Mouse (Mus musculus) limb, embryonic 15.5 days (tissue): Measurements from ENCODE around the gene Robo2. TPM values are rescaled to one million over a fixed set of nuclear protein-coding genes. Genes with fewer than 3 reads are reported as not detected.

Experiments used
- ATAC-seq: fragments of 200-750 bp; cut with Nextera tagmentation; 2 replicates; pipeline ENCODE4 v1.8.0; 2017; ENCODE audit warnings: low read depth, moderate TSS enrichment; ENCODE audit not compliant: insufficient number of reproducible peaks, low FRiP score, low TSS enrichment
- H3K27ac ChIP-seq: fragments of 300-500 bp; sonication (generic); 2 replicates; pipeline ENCODE4 v1.5.1; 2015; ENCODE audit warnings: moderate library complexity, mild to moderate bottlenecking, inconsistent platforms
- H3K27me3 ChIP-seq: fragments of 300-500 bp; sonication (generic); 2 replicates; pipeline ENCODE4 v1.6.1; 2015; ENCODE audit warnings: inconsistent platforms
- H3K36me3 ChIP-seq: fragments of 300-500 bp; sonication (generic); 2 replicates; pipeline ENCODE4 v1.6.1; 2015; ENCODE audit warnings: inconsistent platforms
- H3K4me1 ChIP-seq: fragments of 300-500 bp; sonication (generic); 2 replicates; pipeline ENCODE4 v1.6.1; 2015; ENCODE audit warnings: inconsistent platforms
- H3K4me2 ChIP-seq: fragments of 300-500 bp; sonication (generic); 2 replicates; pipeline ENCODE4 v1.6.1; 2015; ENCODE audit warnings: mild to moderate bottlenecking, inconsistent platforms
- H3K4me3 ChIP-seq: fragments of 300-500 bp; sonication (generic); 2 replicates; pipeline ENCODE4 v1.5.1; 2015; ENCODE audit warnings: mild to moderate bottlenecking, inconsistent platforms
- H3K9ac ChIP-seq: fragments of 300-500 bp; sonication (generic); 2 replicates; pipeline ENCODE4 v1.6.1; 2015; ENCODE audit warnings: inconsistent platforms
- H3K9me3 ChIP-seq: fragments of 300-500 bp; sonication (generic); 2 replicates; pipeline ENCODE4 v1.6.1; 2016; ENCODE audit warnings: inconsistent platforms
- WGBS: fragments of 180-500 bp; shearing (Covaris S2); methylation state at CpG from one replicate; pipeline ENCODE4 v1.1.7; 2015; 5-methylcytosine and 5-hydroxymethylcytosine counted together
- polyA plus RNA-seq: library from polyadenylated mRNA; unstranded; fragments of >200 nt; fragmentation: Nextera tagmentation; extraction: Ambion mirVana; gene quantifications from 2 replicates; pipeline ENCODE4 v1.2.1, GENCODE M21; 2015

The Robo2 gene
- polyA plus RNA-seq, 1 experiment from 2014 or later, result 60.7 TPM

- Histone ChIP-seq H3K27me3 (no peaks in the 10 kb centered on the region), H3K9me3 (no peaks in the 10 kb centered on the region), H3K27ac (no peak overlapping the region), H3K4me1 (peaks cover 5% of the 10 kb centered on the region; the same call in 1 of the 2 replicates), H3K4me3 (peak overlapping the region; percentile 69), H3K9ac (no peak overlapping the region; the same call in 1 of the 2 replicates), H3K4me2 (peak overlapping the region; percentile 89), H3K36me3 (no peaks in the 10 kb centered on the region)
- no peak for ATAC-seq
- 38% methylated on average over 4 of the region's 4 CpGs for WGBS
Observed at GRCm38 (mm10) chr16:74409548-74409947, 2.1 kb downstream of the Robo2 start.

- no peaks in the 10 kb centered on the region for H3K9me3 ChIP-seq
- peak overlapping the region; percentile 69 for H3K4me3 ChIP-seq
- peak overlapping the region; percentile 89 for H3K4me2 ChIP-seq
- 33% methylated on average over 1 of the region's 1 CpGs for WGBS
- H3K4me1 ChIP-seq, result peaks cover 5% of the 10 kb centered on the region; the same call in 1 of the 2 replicates
- no peak overlapping the region for H3K27ac ChIP-seq
- no peaks in the 10 kb centered on the region for H3K36me3 ChIP-seq
- no peaks in the 10 kb centered on the region for H3K27me3 ChIP-seq
- no peak for ATAC-seq
- no peak overlapping the region for H3K9ac ChIP-seq
Observed at GRCm38 (mm10) chr16:74408566-74408965, 3.1 kb downstream of the Robo2 start.

- Histone ChIP-seq H3K4me2 (no peak overlapping the region), H3K36me3 (no peaks in the 10 kb centered on the region), H3K9ac (no peak overlapping the region), H3K27ac (no peak overlapping the region), H3K4me3 (no peak overlapping the region), H3K27me3 (no peaks in the 10 kb centered on the region), H3K4me1 (peaks cover 5% of the 10 kb centered on the region; the same call in 1 of the 2 replicates), H3K9me3 (no peaks in the 10 kb centered on the region)
- WGBS, result 81% methylated on average over 2 of the region's 2 CpGs
- no peak for ATAC-seq
Observed at GRCm38 (mm10) chr16:74397291-74397690, 14.3 kb downstream of the Robo2 start.

- Histone ChIP-seq H3K9ac (no peak overlapping the region), H3K4me1 (peaks cover 5% of the 10 kb centered on the region; the same call in 1 of the 2 replicates), H3K9me3 (no peaks in the 10 kb centered on the region), H3K27ac (no peak overlapping the region), H3K36me3 (no peaks in the 10 kb centered on the region), H3K4me2 (no peak overlapping the region), H3K27me3 (no peaks in the 10 kb centered on the region), H3K4me3 (no peak overlapping the region)
- WGBS, result 89% methylated on average over 2 of the region's 2 CpGs
- no peak for ATAC-seq
Observed at GRCm38 (mm10) chr16:74395678-74396077, 15.9 kb downstream of the Robo2 start.

- Histone ChIP-seq H3K9me3 (no peaks in the 10 kb centered on the region), H3K4me2 (no peak overlapping the region), H3K27ac (no peak overlapping the region), H3K4me3 (no peak overlapping the region), H3K36me3 (no peaks in the 10 kb centered on the region), H3K27me3 (no peaks in the 10 kb centered on the region), H3K9ac (no peak overlapping the region), H3K4me1 (no peaks in the 10 kb centered on the region)
- no peak for ATAC-seq
- 46% methylated on average over 2 of the region's 2 CpGs for WGBS
Observed at GRCm38 (mm10) chr16:74379458-74379857, 32.2 kb downstream of the Robo2 start.

- no peak overlapping the region for H3K9ac ChIP-seq
- no peaks in the 10 kb centered on the region for H3K9me3 ChIP-seq
- 83% methylated on average over 12 of the region's 12 CpGs for WGBS
- H3K36me3 ChIP-seq, result no peaks in the 10 kb centered on the region
- H3K4me1 ChIP-seq, result no peaks in the 10 kb centered on the region
- no peak overlapping the region for H3K4me2 ChIP-seq
- no peak for ATAC-seq
- H3K4me3 ChIP-seq, result no peak overlapping the region
- no peaks in the 10 kb centered on the region for H3K27me3 ChIP-seq
- H3K27ac ChIP-seq, result no peak overlapping the region
Observed at GRCm38 (mm10) chr16:74375342-74375940, 36.2 kb downstream of the Robo2 start.

- 54% methylated on average over 5 of the region's 5 CpGs for WGBS
- no peak for ATAC-seq
- Histone ChIP-seq H3K9ac (no peak overlapping the region), H3K4me1 (no peaks in the 10 kb centered on the region), H3K27ac (no peak overlapping the region), H3K9me3 (no peaks in the 10 kb centered on the region), H3K4me2 (no peak overlapping the region), H3K27me3 (no peaks in the 10 kb centered on the region), H3K4me3 (no peak overlapping the region), H3K36me3 (no peaks in the 10 kb centered on the region)
Observed at GRCm38 (mm10) chr16:74374540-74374939, 37.1 kb downstream of the Robo2 start.

- H3K4me1 ChIP-seq, result no peaks in the 10 kb centered on the region
- ATAC-seq, result no peak
- no peaks in the 10 kb centered on the region for H3K9me3 ChIP-seq
- WGBS, result 54% methylated on average over 3 of the region's 3 CpGs
- no peaks in the 10 kb centered on the region for H3K27me3 ChIP-seq
- H3K4me3 ChIP-seq, result no peak overlapping the region
- H3K36me3 ChIP-seq, result no peaks in the 10 kb centered on the region
- H3K9ac ChIP-seq, result no peak overlapping the region
- no peak overlapping the region for H3K4me2 ChIP-seq
- no peak overlapping the region for H3K27ac ChIP-seq
Observed at GRCm38 (mm10) chr16:74373407-74373806, 38.2 kb downstream of the Robo2 start.

GRCm38 (mm10) chr16:74372876-74373275, 38.7 kb downstream of the Robo2 start:
- no peak overlapping the region for H3K4me3 ChIP-seq
- no peaks in the 10 kb centered on the region for H3K36me3 ChIP-seq
- no peak for ATAC-seq
- 80% methylated on average over 1 of the region's 1 CpGs for WGBS
- no peaks in the 10 kb centered on the region for H3K9me3 ChIP-seq
- H3K4me1 ChIP-seq, result no peaks in the 10 kb centered on the region
- H3K4me2 ChIP-seq, result no peak overlapping the region
- H3K27me3 ChIP-seq, result no peaks in the 10 kb centered on the region
- no peak overlapping the region for H3K9ac ChIP-seq
- H3K27ac ChIP-seq, result no peak overlapping the region

- Histone ChIP-seq H3K4me1 (no peaks in the 10 kb centered on the region), H3K4me2 (no peak overlapping the region), H3K36me3 (peaks cover 5% of the 10 kb centered on the region; the same call in 1 of the 2 replicates), H3K9ac (no peak overlapping the region), H3K9me3 (no peaks in the 10 kb centered on the region), H3K4me3 (no peak overlapping the region), H3K27ac (no peak overlapping the region), H3K27me3 (no peaks in the 10 kb centered on the region)
- no peak for ATAC-seq
- 58% methylated on average over 6 of the region's 6 CpGs for WGBS
Observed at GRCm38 (mm10) chr16:74348437-74348836, 63.2 kb downstream of the Robo2 start.

GRCm38 (mm10) chr16:74338969-74339630, 72.5 kb downstream of the Robo2 start:
- Histone ChIP-seq H3K27ac (no peak overlapping the region), H3K4me3 (no peak overlapping the region), H3K27me3 (no peaks in the 10 kb centered on the region), H3K4me2 (no peak overlapping the region), H3K9ac (no peak overlapping the region), H3K9me3 (no peaks in the 10 kb centered on the region), H3K36me3 (no peaks in the 10 kb centered on the region), H3K4me1 (no peaks in the 10 kb centered on the region)
- no peak for ATAC-seq
- 71% methylated on average over 9 of the region's 9 CpGs for WGBS

- no peak overlapping the region for H3K4me3 ChIP-seq
- no peaks in the 10 kb centered on the region for H3K4me1 ChIP-seq
- WGBS, result 67% methylated on average over 9 of the region's 9 CpGs
- H3K36me3 ChIP-seq, result no peaks in the 10 kb centered on the region
- H3K9ac ChIP-seq, result no peak overlapping the region
- H3K27ac ChIP-seq, result no peak overlapping the region
- no peaks in the 10 kb centered on the region for H3K27me3 ChIP-seq
- no peak overlapping the region for H3K4me2 ChIP-seq
- no peaks in the 10 kb centered on the region for H3K9me3 ChIP-seq
- no peak for ATAC-seq
Observed at GRCm38 (mm10) chr16:74321666-74322371, 89.8 kb downstream of the Robo2 start.
